Mouse (Mus musculus) ES-Bruce4 (cell line): Measurements from ENCODE around the gene Sptbn2. TPM values are rescaled to one million over a fixed set of nuclear protein-coding genes. Genes with fewer than 3 reads are reported as not detected.
"Not testable (repeated sequence)": the region's sequence is repeated elsewhere in the genome, so short reads cannot be mapped to it uniquely, and the experiment has no call there.

Source experiments
- H3K27ac ChIP-seq: 2 replicates; pipeline ENCODE4 v1.5.1; 2012; ENCODE audit warnings: low read length, inconsistent platforms; ENCODE audit not compliant: insufficient read depth
- H3K27me3 ChIP-seq: 2 replicates; pipeline ENCODE4 v1.6.1; 2012; ENCODE audit warnings: mild to moderate bottlenecking, low read length, inconsistent platforms; ENCODE audit not compliant: control insufficient read depth, poor library complexity, insufficient read depth, severe bottlenecking
- H3K36me3 ChIP-seq: 2 replicates; pipeline ENCODE4 v1.6.1; 2012; ENCODE audit warnings: inconsistent platforms, mild to moderate bottlenecking, low read length, moderate library complexity; ENCODE audit not compliant: control insufficient read depth, poor library complexity, insufficient read depth, severe bottlenecking
- H3K4me1 ChIP-seq: one replicate; pipeline ENCODE4 v1.8.1; 2011; ENCODE audit warnings: low read length; ENCODE audit not compliant: control insufficient read depth, insufficient read depth
- H3K4me3 ChIP-seq: 2 replicates; pipeline ENCODE4 v1.5.1; 2011; ENCODE audit warnings: low read depth, mild to moderate bottlenecking, low read length
- H3K9ac ChIP-seq: 2 replicates; pipeline ENCODE4 v1.6.1; 2012; ENCODE audit warnings: low read depth, mild to moderate bottlenecking, inconsistent platforms; ENCODE audit not compliant: poor library complexity, severe bottlenecking
- H3K9me3 ChIP-seq: replicated peaks from 2 replicates; pipeline ENCODE4 v1.6.1; 2012; ENCODE audit warnings: mild to moderate bottlenecking, low read length, inconsistent platforms; ENCODE audit not compliant: control insufficient read depth, poor library complexity, insufficient read depth, severe bottlenecking
- CTCF ChIP-seq: IDR thresholded peaks from one replicate; pipeline ENCODE4 v1.8.1; 2011; ENCODE audit warnings: low read depth, low read length
- EP300 ChIP-seq: IDR thresholded peaks from 2 replicates; pipeline ENCODE4 v1.6.1; 2011; ENCODE audit warnings: low read depth, low read length; ENCODE audit not compliant: insufficient read depth
- POLR2A ChIP-seq: IDR thresholded peaks from one replicate; pipeline ENCODE4 v1.8.1; 2011; ENCODE audit warnings: low read length; ENCODE audit not compliant: insufficient read depth
- polyA plus RNA-seq: library from polyadenylated mRNA; stranded (reverse); fragments of >200 nt; gene quantifications from 2 replicates; pipeline ENCODE4 v1.2.4, GENCODE M21; 2011; ENCODE audit warnings: low read depth; ENCODE audit not compliant: missing spikeins, insufficient read depth, insufficient read length

Sptbn2 gene
- polyA plus RNA-seq, 1 experiment, result 13.7 TPM

- Histone ChIP-seq H3K9ac (no peak overlapping the region), H3K36me3 (peaks cover 3% of the 10 kb centered on the region; the same call in 1 of the 2 replicates), H3K4me1 (no peaks in the 10 kb centered on the region), H3K27ac (no peak overlapping the region), H3K27me3 (no peaks in the 10 kb centered on the region), H3K4me3 (no peak overlapping the region), H3K9me3 (no peaks in the 10 kb centered on the region)
- TF ChIP-seq EP300 (no peak), POLR2A (no peak), CTCF (no peak)
Measured at GRCm38 (mm10) chr19:4748493-4748892, 37.5 kb downstream of the Sptbn2 start.

- Histone ChIP-seq H3K36me3 (peaks cover 3% of the 10 kb centered on the region; the same call in 1 of the 2 replicates), H3K27ac (no peak overlapping the region), H3K4me1 (no peaks in the 10 kb centered on the region), H3K9me3 (no peaks in the 10 kb centered on the region), H3K9ac (no peak overlapping the region), H3K4me3 (no peak overlapping the region), H3K27me3 (no peaks in the 10 kb centered on the region)
- no peak for TF ChIP-seq CTCF
- no peak for TF ChIP-seq EP300
- no peak for TF ChIP-seq POLR2A
Measured at GRCm38 (mm10) chr19:4749975-4750374, 39.0 kb downstream of the Sptbn2 start.

GRCm38 (mm10) chr19:4755565-4756192 is 44.7 kb downstream of the Sptbn2 start:
- Histone ChIP-seq H3K27ac (no peak overlapping the region; the same call in 1 of the 2 replicates), H3K9me3 (no peaks in the 10 kb centered on the region), H3K4me1 (no peaks in the 10 kb centered on the region), H3K27me3 (no peaks in the 10 kb centered on the region), H3K36me3 (peaks cover 13% of the 10 kb centered on the region), H3K4me3 (peak overlapping the region; percentile 67), H3K9ac (peak overlapping the region; percentile 22; the same call in 1 of the 2 replicates)
- TF ChIP-seq CTCF (peak; percentile 97), POLR2A (no peak), EP300 (0 out of 2 replicates have a peak, but pooled peaks have one; percentile 34)

DNA sequence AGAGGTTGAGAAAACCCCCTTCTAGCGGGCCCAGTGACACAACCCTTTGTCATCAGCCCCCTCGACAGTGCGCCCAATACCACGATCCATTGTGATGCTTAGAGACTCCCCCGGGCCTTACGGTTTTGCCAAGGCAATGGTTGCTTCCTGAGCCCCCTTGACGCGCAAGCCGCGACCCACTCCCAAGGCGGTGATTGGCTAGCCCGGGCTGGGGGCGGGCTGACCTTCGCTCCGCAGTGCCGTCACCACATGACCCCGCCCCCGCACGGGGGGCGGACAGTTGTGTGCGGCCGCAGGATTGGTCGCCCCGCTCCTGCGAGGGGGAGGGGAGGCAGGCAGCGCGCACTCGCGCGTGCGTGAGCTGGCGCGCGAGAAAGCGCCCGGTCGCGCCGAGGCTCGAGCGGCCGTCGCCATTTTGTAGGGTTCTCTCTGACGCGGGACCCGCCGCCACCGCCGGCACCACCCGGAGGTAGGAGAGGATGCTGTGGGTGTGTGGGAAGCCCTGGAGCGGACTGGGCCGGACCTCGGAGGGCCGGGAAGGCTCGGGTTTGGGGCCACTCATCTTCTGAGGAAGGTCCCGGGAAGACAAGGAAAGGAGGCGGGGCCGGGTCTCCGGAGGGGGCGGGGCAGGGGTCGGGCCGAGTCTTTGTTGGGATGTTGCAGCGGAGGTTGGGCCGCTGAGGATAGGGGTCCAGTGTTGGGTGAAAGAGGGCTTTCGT is 45.4 kb downstream of the Sptbn2 start, which contains the start of gene Rbm4b:
Gene Rbm4b, plus strand, starts transcription at position 305 of the 719 bp plus-strand sequence.
- Histone ChIP-seq H3K9ac (peak within 1 kb of the TSS; percentile 79), H3K4me3 (peak within 1 kb of the TSS; percentile 75), H3K36me3 (peaks cover 20% of the 10 kb centered on the region), H3K9me3 (no peaks in the 10 kb centered on the region), H3K27me3 (no peaks in the 10 kb centered on the region), H3K27ac (peak within 1 kb of the TSS; percentile 48; the same call in 1 of the 2 replicates), H3K4me1 (no peaks in the 10 kb centered on the region)
- TF ChIP-seq EP300 (no peak), CTCF (no peak), POLR2A (no peak)

GRCm38 (mm10) chr19:4756921-4757320 is 46.0 kb downstream of the Sptbn2 start:
- Histone ChIP-seq H3K9me3 (no peaks in the 10 kb centered on the region), H3K36me3 (peaks cover 25% of the 10 kb centered on the region), H3K9ac (peak overlapping the region; percentile 79), H3K27ac (peak overlapping the region; percentile 48; the same call in 1 of the 2 replicates), H3K27me3 (no peaks in the 10 kb centered on the region), H3K4me1 (no peaks in the 10 kb centered on the region), H3K4me3 (peak overlapping the region; percentile 75)
- TF ChIP-seq POLR2A (no peak), EP300 (no peak), CTCF (no peak)

- H3K9ac ChIP-seq, H3K4me3 ChIP-seq, H3K27ac ChIP-seq, H3K4me1 ChIP-seq, H3K27me3 ChIP-seq, H3K9me3 ChIP-seq: not testable (repeated sequence)
- peaks cover 49% of the 10 kb centered on the region for H3K36me3 ChIP-seq
Measured at GRCm38 (mm10) chr19:4760544-4760943, 49.6 kb downstream of the Sptbn2 start.
